Mouse (Mus musculus) limb, embryonic 12.5 days (tissue): ENCODE measurements at regions not wholly inside any gene's neighbourhood (a gene's known extent, or its start where the extent isn't known, plus 50 kb on each side); places are given as distances from the start of the nearest gene placed in this dataset.

ENCODE experiments used
- ATAC-seq: fragments of 200-750 bp; cut with Nextera tagmentation; 2 replicates; pipeline ENCODE4 v1.8.0; 2017; ENCODE audit warnings: low read depth, moderate TSS enrichment; ENCODE audit not compliant: insufficient number of reproducible peaks, insufficient read depth, low FRiP score, low TSS enrichment
- H3K27ac ChIP-seq: fragments of 300-500 bp; sonication (generic); 2 replicates; pipeline ENCODE4 v1.5.1; 2016; ENCODE audit warnings: mild to moderate bottlenecking, moderate library complexity
- H3K27me3 ChIP-seq: fragments of 300-500 bp; sonication (generic); 2 replicates; pipeline ENCODE4 v1.6.1; 2016; ENCODE audit warnings: mild to moderate bottlenecking, moderate library complexity
- H3K36me3 ChIP-seq: fragments of 300-500 bp; sonication (generic); 2 replicates; pipeline ENCODE4 v1.6.1; 2016; ENCODE audit warnings: mild to moderate bottlenecking, moderate library complexity
- H3K4me1 ChIP-seq: fragments of 300-500 bp; sonication (generic); replicated peaks from 2 replicates; pipeline ENCODE4 v1.6.1; 2016
- H3K4me2 ChIP-seq: fragments of 300-500 bp; sonication (generic); 2 replicates; pipeline ENCODE4 v1.6.1; 2016; ENCODE audit warnings: mild to moderate bottlenecking, moderate library complexity
- H3K4me3 ChIP-seq: fragments of 300-500 bp; sonication (generic); replicated peaks from 2 replicates; pipeline ENCODE4 v1.5.1; 2016; ENCODE audit warnings: mild to moderate bottlenecking
- H3K9ac ChIP-seq: fragments of 300-500 bp; sonication (generic); replicated peaks from 2 replicates; pipeline ENCODE4 v1.6.1; 2016; ENCODE audit warnings: mild to moderate bottlenecking, moderate library complexity
- H3K9me3 ChIP-seq: fragments of 300-500 bp; sonication (generic); 2 replicates; pipeline ENCODE4 v1.6.1; 2016; ENCODE audit warnings: mild to moderate bottlenecking, moderate library complexity
- WGBS: fragments of 180-500 bp; shearing (Covaris S2); methylation state at CpG from one replicate; pipeline ENCODE4 v1.1.7; 2016; 5-methylcytosine and 5-hydroxymethylcytosine counted together

GRCm38 (mm10) chr7:121589088-121589605 is 117.9 kb downstream of the Usp31 start:
- 57% methylated on average over 11 of the region's 11 CpGs for WGBS
- no peak overlapping the region for H3K4me3 ChIP-seq
- H3K27me3 ChIP-seq, result no peaks in the 10 kb centered on the region
- no peak overlapping the region for H3K9ac ChIP-seq
- ATAC-seq, result peak; percentile 47
- no peaks in the 10 kb centered on the region for H3K9me3 ChIP-seq
- peaks cover 9% of the 10 kb centered on the region for H3K4me1 ChIP-seq
- H3K4me2 ChIP-seq, result no peak overlapping the region
- H3K27ac ChIP-seq, result no peak overlapping the region
- H3K36me3 ChIP-seq, result no peaks in the 10 kb centered on the region

GRCm38 (mm10) chr7:121587713-121588112 is 119.3 kb downstream of the Usp31 start:
- H3K9ac ChIP-seq, result no peak overlapping the region
- no peak overlapping the region for H3K27ac ChIP-seq
- no peak for ATAC-seq
- H3K4me1 ChIP-seq, result peaks cover 9% of the 10 kb centered on the region
- no peaks in the 10 kb centered on the region for H3K9me3 ChIP-seq
- H3K36me3 ChIP-seq, result no peaks in the 10 kb centered on the region
- H3K4me3 ChIP-seq, result no peak overlapping the region
- H3K27me3 ChIP-seq, result no peaks in the 10 kb centered on the region
- no peak overlapping the region for H3K4me2 ChIP-seq
- WGBS, result 72% methylated on average over 2 of the region's 2 CpGs

- Histone ChIP-seq H3K4me3 (no peak overlapping the region), H3K4me2 (no peak overlapping the region), H3K4me1 (peaks cover 9% of the 10 kb centered on the region), H3K9me3 (no peaks in the 10 kb centered on the region), H3K27me3 (no peaks in the 10 kb centered on the region), H3K36me3 (no peaks in the 10 kb centered on the region), H3K9ac (no peak overlapping the region), H3K27ac (no peak overlapping the region)
- WGBS, result 54% methylated on average over 10 of the region's 10 CpGs
- ATAC-seq, result no peak
These were observed 121.3 kb downstream of the Usp31 start for GRCm38 (mm10) chr7:121585721-121586120.

GRCm38 (mm10) chr7:121579497-121579896 is 127.6 kb downstream of the Usp31 start:
- Histone ChIP-seq H3K36me3 (no peaks in the 10 kb centered on the region), H3K9me3 (no peaks in the 10 kb centered on the region), H3K4me2 (no peak overlapping the region), H3K27me3 (no peaks in the 10 kb centered on the region), H3K27ac (no peak overlapping the region), H3K4me3 (no peak overlapping the region), H3K9ac (no peak overlapping the region), H3K4me1 (no peaks in the 10 kb centered on the region)
- 61% methylated on average over 4 of the region's 4 CpGs for WGBS
- no peak for ATAC-seq

GRCm38 (mm10) chr7:121572681-121573335 is 134.2 kb downstream of the Usp31 start:
- no peak overlapping the region for H3K4me3 ChIP-seq
- no peaks in the 10 kb centered on the region for H3K9me3 ChIP-seq
- no peaks in the 10 kb centered on the region for H3K4me1 ChIP-seq
- H3K27me3 ChIP-seq, result no peaks in the 10 kb centered on the region
- no peaks in the 10 kb centered on the region for H3K36me3 ChIP-seq
- 83% methylated on average over 5 of the region's 5 CpGs for WGBS
- H3K27ac ChIP-seq, result no peak overlapping the region
- no peak overlapping the region for H3K4me2 ChIP-seq
- ATAC-seq, result no peak
- H3K9ac ChIP-seq, result no peak overlapping the region

GRCm38 (mm10) chr7:121571741-121572140 is 135.3 kb downstream of the Usp31 start:
- H3K27me3 ChIP-seq, result no peaks in the 10 kb centered on the region
- no peak overlapping the region for H3K4me2 ChIP-seq
- H3K27ac ChIP-seq, result no peak overlapping the region
- 74% methylated on average over 3 of the region's 3 CpGs for WGBS
- no peaks in the 10 kb centered on the region for H3K4me1 ChIP-seq
- ATAC-seq, result no peak
- H3K9me3 ChIP-seq, result no peaks in the 10 kb centered on the region
- no peaks in the 10 kb centered on the region for H3K36me3 ChIP-seq
- H3K9ac ChIP-seq, result no peak overlapping the region
- no peak overlapping the region for H3K4me3 ChIP-seq

GRCm38 (mm10) chr7:121571292-121571691 is 135.8 kb downstream of the Usp31 start:
- no peaks in the 10 kb centered on the region for H3K36me3 ChIP-seq
- no peak overlapping the region for H3K4me2 ChIP-seq
- no peak overlapping the region for H3K4me3 ChIP-seq
- H3K27ac ChIP-seq, result no peak overlapping the region
- H3K4me1 ChIP-seq, result no peaks in the 10 kb centered on the region
- H3K9ac ChIP-seq, result no peak overlapping the region
- whole genome bisulfite sequencing, result 87% methylated on average over 4 of the region's 4 CpGs
- no peaks in the 10 kb centered on the region for H3K9me3 ChIP-seq
- no peak for ATAC-seq
- no peaks in the 10 kb centered on the region for H3K27me3 ChIP-seq

GRCm38 (mm10) chr7:121569248-121569647 is 137.8 kb downstream of the Usp31 start:
- H3K4me1 ChIP-seq, result no peaks in the 10 kb centered on the region
- no peaks in the 10 kb centered on the region for H3K36me3 ChIP-seq
- ATAC-seq, result no peak
- H3K9ac ChIP-seq, result no peak overlapping the region
- 87% methylated on average over 7 of the region's 7 CpGs for WGBS
- H3K27ac ChIP-seq, result no peak overlapping the region
- no peak overlapping the region for H3K4me3 ChIP-seq
- no peaks in the 10 kb centered on the region for H3K9me3 ChIP-seq
- H3K4me2 ChIP-seq, result no peak overlapping the region
- H3K27me3 ChIP-seq, result no peaks in the 10 kb centered on the region

- no peak overlapping the region for H3K27ac ChIP-seq
- H3K27me3 ChIP-seq, result no peaks in the 10 kb centered on the region
- no peak for ATAC-seq
- no peaks in the 10 kb centered on the region for H3K36me3 ChIP-seq
- H3K9ac ChIP-seq, result no peak overlapping the region
- no peak overlapping the region for H3K4me2 ChIP-seq
- no peaks in the 10 kb centered on the region for H3K9me3 ChIP-seq
- H3K4me3 ChIP-seq, result no peak overlapping the region
- 93% methylated on average over 2 of the region's 2 CpGs for WGBS
- no peaks in the 10 kb centered on the region for H3K4me1 ChIP-seq
These were observed 139.0 kb downstream of the Usp31 start for GRCm38 (mm10) chr7:121568064-121568463.

GRCm38 (mm10) chr7:121563526-121563925 is 143.5 kb downstream of the Usp31 start:
- H3K9ac ChIP-seq, result no peak overlapping the region
- H3K27me3 ChIP-seq, result no peaks in the 10 kb centered on the region
- 36% methylated on average over 5 of the region's 5 CpGs for WGBS
- no peaks in the 10 kb centered on the region for H3K36me3 ChIP-seq
- H3K4me2 ChIP-seq, result no peak overlapping the region
- no peak overlapping the region for H3K4me3 ChIP-seq
- H3K9me3 ChIP-seq, result no peaks in the 10 kb centered on the region
- no peaks in the 10 kb centered on the region for H3K4me1 ChIP-seq
- ATAC-seq, result no peak
- no peak overlapping the region for H3K27ac ChIP-seq

GRCm38 (mm10) chr7:121555420-121555819 is 151.6 kb downstream of the Usp31 start:
- H3K4me3 ChIP-seq, result no peak overlapping the region
- H3K27me3 ChIP-seq, result no peaks in the 10 kb centered on the region
- H3K9ac ChIP-seq, result no peak overlapping the region
- H3K36me3 ChIP-seq, result no peaks in the 10 kb centered on the region
- no peaks in the 10 kb centered on the region for H3K9me3 ChIP-seq
- no peak overlapping the region for H3K27ac ChIP-seq
- H3K4me1 ChIP-seq, result peaks cover 5% of the 10 kb centered on the region
- WGBS, result 55% methylated on average over 4 of the region's 4 CpGs
- ATAC-seq, result no peak
- no peak overlapping the region for H3K4me2 ChIP-seq
